ENCODE assay signal across 8 mouse cellular contexts in genomic region chr3:159884802-159885201, GRCm38 (mm10). TPM values are rescaled to one million over a fixed set of nuclear protein-coding genes. Genes with fewer than 3 reads are reported as not detected.
DNase-seq lines count a peak whose midpoint lies in the region; ATAC-seq and TF ChIP-seq lines count a peak whose summit lies in the region.

No protein-coding gene starts in this region.

- H3K4me1 ChIP-seq in kidney, postnatal 0 days (replicated peaks; ENCODE audit: insufficient read depth, low read length): peaks cover 3% of the 10 kb centered on the region; the same call in 1 of the 2 replicates
- H3K4me1 ChIP-seq in embryonic fibroblast, embryonic 13.5 days (ENCODE audit: control insufficient read depth, insufficient read depth, low read length): peaks cover 13% of the 10 kb centered on the region
- peaks cover 8% of the 10 kb centered on the region; the same call in 1 of the 2 replicates for H3K4me1 ChIP-seq in hindbrain, postnatal 0 days (ENCODE audit: insufficient read depth, low read length)
- peaks cover 18% of the 10 kb centered on the region for H3K4me1 ChIP-seq in neural tube, embryonic 13.5 days (replicated peaks)

- H3K4me2 ChIP-seq in kidney, postnatal 0 days (ENCODE audit: low read length): no peak overlapping the region
- no peak overlapping the region for H3K4me2 ChIP-seq in hindbrain, postnatal 0 days (ENCODE audit: low read depth, low read length)
- H3K4me2 ChIP-seq in neural tube, embryonic 13.5 days: no peak overlapping the region

- ATAC-seq in kidney, postnatal 0 days (replicated peaks; ENCODE audit: low FRiP score, low read depth): no peak; the same call in 1 of the 2 replicates
- no peak for ATAC-seq in hindbrain, postnatal 0 days
- ATAC-seq in neural tube, embryonic 13.5 days (ENCODE audit: low read depth): peak; percentile 38; the same call in 1 of the 2 replicates

- TF ChIP-seq POLR2A in embryonic fibroblast, embryonic 13.5 days (IDR thresholded peaks at IDR 0.05; ENCODE audit: low read depth, low read length): no peak

- H3K4me3 ChIP-seq in kidney, postnatal 0 days (replicated peaks; ENCODE audit: low read depth, low read length): no peak overlapping the region
- no peak overlapping the region for H3K4me3 ChIP-seq in embryonic fibroblast, embryonic 13.5 days (ENCODE audit: insufficient read depth, low read length)
- no peak overlapping the region for H3K4me3 ChIP-seq in hindbrain, postnatal 0 days (ENCODE audit: low read length)
- H3K4me3 ChIP-seq in neural tube, embryonic 13.5 days: no peak overlapping the region

- no peak for DNase-seq in kidney, postnatal 0 days (ENCODE audit: low spot score)
- DNase-seq in kidney, postnatal 10 days: no peak
- DNase-seq in hindbrain, postnatal 0 days (ENCODE audit: low spot score): no peak
- no peak for DNase-seq in liver
- no peak for DNase-seq in ovary, postnatal 10 days (ENCODE audit: low spot score)
- no peak for DNase-seq in thymus, postnatal 36 days

- H3K9ac ChIP-seq in kidney, postnatal 0 days (ENCODE audit: low read depth, low read length): no peak overlapping the region
- no peak overlapping the region for H3K9ac ChIP-seq in hindbrain, postnatal 0 days (replicated peaks; ENCODE audit: low read length)
- no peak overlapping the region for H3K9ac ChIP-seq in neural tube, embryonic 13.5 days

- no peak for TF ChIP-seq CTCF in kidney, postnatal 0 days (IDR thresholded peaks at IDR 0.05; ENCODE audit: low read depth)
- no peak for TF ChIP-seq CTCF in embryonic fibroblast, embryonic 13.5 days (IDR thresholded peaks at IDR 0.05; ENCODE audit: borderline replicate concordance, insufficient read depth, low read length)
- TF ChIP-seq CTCF in hindbrain, postnatal 0 days (IDR thresholded peaks at IDR 0.05; ENCODE audit: low read depth): no peak

- no peaks in the 10 kb centered on the region for H3K27me3 ChIP-seq in kidney, postnatal 0 days (ENCODE audit: insufficient read depth, low read length)
- H3K27me3 ChIP-seq in hindbrain, postnatal 0 days (ENCODE audit: insufficient read depth, low read length): no peaks in the 10 kb centered on the region
- no peaks in the 10 kb centered on the region for H3K27me3 ChIP-seq in neural tube, embryonic 13.5 days

- H3K36me3 ChIP-seq in kidney, postnatal 0 days (ENCODE audit: insufficient read depth, low read length): no peaks in the 10 kb centered on the region
- no peaks in the 10 kb centered on the region for H3K36me3 ChIP-seq in hindbrain, postnatal 0 days (ENCODE audit: insufficient read depth, low read length)
- no peaks in the 10 kb centered on the region for H3K36me3 ChIP-seq in neural tube, embryonic 13.5 days

- peak overlapping the region; percentile 58; the same call in 1 of the 2 replicates for H3K27ac ChIP-seq in kidney, postnatal 0 days
- H3K27ac ChIP-seq in embryonic fibroblast, embryonic 13.5 days (ENCODE audit: insufficient read depth, low read length): peak overlapping the region; percentile 97
- H3K27ac ChIP-seq in hindbrain, postnatal 0 days: peak overlapping the region; percentile 43
- peak overlapping the region; percentile 65 for H3K27ac ChIP-seq in neural tube, embryonic 13.5 days (replicated peaks)

- H3K9me3 ChIP-seq in kidney, postnatal 0 days (replicated peaks; ENCODE audit: low read length): no peaks in the 10 kb centered on the region
- H3K9me3 ChIP-seq in hindbrain, postnatal 0 days (ENCODE audit: low read length): no peaks in the 10 kb centered on the region
- H3K9me3 ChIP-seq in neural tube, embryonic 13.5 days: no peaks in the 10 kb centered on the region

RNA-seq across cellular contexts. Expression of gene Wls, which starts 45.3 kb away (rescaled TPM):
- polyA plus RNA-seq in kidney, postnatal 0 days (2015; fragmentation: Nextera tagmentation; extraction: Ambion mirVana): 146 and 160 TPM in 2 replicates
- 356 and 416 TPM in 2 replicates for polyA plus RNA-seq in embryonic fibroblast, embryonic 13.5 days (2011; ENCODE audit: insufficient read length, low read depth, missing spikeins)
- total RNA-seq in hindbrain, postnatal 0 days (2014; rRNA removed): 26.1 and 41.3 TPM in 2 replicates
- polyA plus RNA-seq in hindbrain, postnatal 0 days (2015; fragmentation: Nextera tagmentation; extraction: Ambion mirVana): 57.3 and 59.2 TPM in 2 replicates
- polyA plus RNA-seq in neural tube, embryonic 13.5 days (2015; fragmentation: Nextera tagmentation; extraction: Ambion mirVana): 80.1 and 80.5 TPM in 2 replicates

Comparison
In these comparisons a context has a peak if more than half of its experiments do, and no peak if none do; other contexts are left out.
1. H3K27ac ChIP-seq: peak in every context shown above with its lines; median percentile 97 in embryonic fibroblast, embryonic 13.5 days; 65 in neural tube, embryonic 13.5 days; 58 in kidney, postnatal 0 days; 43 in hindbrain, postnatal 0 days.